Mouse (Mus musculus) CH12.LX (cell line): ENCODE measurements around the gene Kcnj10. TPM values are rescaled to one million over a fixed set of nuclear protein-coding genes. Genes with fewer than 3 reads are reported as not detected.

Source experiments
- DNase-seq: peaks from one replicate; pipeline ENCODE4 v3.0.0-alpha.2; 2013; ENCODE audit errors: extremely low read depth
- H3K27ac ChIP-seq: 2 replicates; pipeline ENCODE4 v1.5.1; 2012; ENCODE audit warnings: low read depth, mild to moderate bottlenecking, control low read depth, moderate library complexity; ENCODE audit not compliant: insufficient read depth
- H3K27me3 ChIP-seq: replicated peaks from 2 replicates; pipeline ENCODE3; 2012; ENCODE audit warnings: inconsistent platforms
- H3K36me3 ChIP-seq, 2 experiments: replicated peaks in 1 of 2; 2 replicates each; pipeline versions ENCODE3 to v1.6.1; 2012; ENCODE audit warnings: inconsistent platforms in 1 of 2, low read length in 1 of 2, mild to moderate bottlenecking in 1 of 2, mixed read lengths in 1 of 2, moderate library complexity in 1 of 2; ENCODE audit not compliant: control insufficient read depth in 1 of 2, insufficient read depth in 1 of 2
- H3K4me1 ChIP-seq, 2 experiments: 2 replicates each; pipeline ENCODE4 v1.6.1; 2012; ENCODE audit warnings: inconsistent platforms in 1 of 2, moderate library complexity in 1 of 2; ENCODE audit not compliant: insufficient read depth in 2 of 2, control insufficient read depth in 1 of 2
- H3K4me2 ChIP-seq: 2 replicates; pipeline ENCODE4 v1.6.1; 2012; ENCODE audit warnings: low read depth, mild to moderate bottlenecking, control low read depth; ENCODE audit not compliant: poor library complexity, insufficient read depth, severe bottlenecking
- H3K4me3 ChIP-seq, 3 experiments: fragments of 150-350 bp in 1 of 3; sonication (generic) in 1 of 3; replicated peaks in 1 of 3; 2 replicates each; pipeline versions ENCODE3 to v1.5.1; 2011 to 2012; ENCODE audit warnings: low read depth in 2 of 3, low read length in 2 of 3, mild to moderate bottlenecking in 2 of 3, moderate library complexity in 2 of 3, control low read depth in 1 of 3, improper control_type of control experiment in 1 of 3, inconsistent platforms in 1 of 3, mixed read lengths in 1 of 3; ENCODE audit not compliant: poor library complexity in 1 of 3
- H3K79me2 ChIP-seq: replicated peaks from 2 replicates; pipeline ENCODE4 v1.6.1; 2012; ENCODE audit warnings: mild to moderate bottlenecking, moderate library complexity; ENCODE audit not compliant: control insufficient read depth, poor library complexity, insufficient read depth, severe bottlenecking; ENCODE audit errors: extremely low read depth
- H3K9ac ChIP-seq: 2 replicates; pipeline ENCODE4 v1.6.1; 2012; ENCODE audit warnings: low read depth, mild to moderate bottlenecking, control low read depth, moderate library complexity; ENCODE audit not compliant: insufficient read depth
- H3K9me3 ChIP-seq: replicated peaks from 2 replicates; pipeline ENCODE3; 2012; ENCODE audit warnings: low read length, inconsistent platforms, mixed read lengths
- BHLHE40 ChIP-seq: IDR thresholded peaks from 2 replicates; pipeline ENCODE4 v1.6.1; 2011; ENCODE audit warnings: mild to moderate bottlenecking, low read depth, low read length, improper control_type of control experiment
- CHD2 ChIP-seq: IDR thresholded peaks from 2 replicates; pipeline ENCODE4 v1.6.1; 2011; ENCODE audit warnings: low read length, improper control_type of control experiment
- CTCF ChIP-seq, 2 experiments: IDR thresholded peaks in 1 of 2; conservative IDR thresholded peaks in 1 of 2; 2 replicates each; pipeline ENCODE4 v1.5.1; 2011 to 2012; ENCODE audit warnings: low read depth in 2 of 2, low read length in 2 of 2, improper control_type of control experiment in 1 of 2, inconsistent platforms in 1 of 2, mild to moderate bottlenecking in 1 of 2, moderate library complexity in 1 of 2
- ELF1 ChIP-seq: IDR thresholded peaks from 2 replicates; pipeline ENCODE4 v1.6.1; 2014; ENCODE audit warnings: low read depth, mild to moderate bottlenecking, inconsistent platforms, low read length, improper control_type of control experiment
- ETS1 ChIP-seq: conservative IDR thresholded peaks from 2 replicates; pipeline ENCODE4 v1.6.1; 2012; ENCODE audit warnings: low read depth, mild to moderate bottlenecking, inconsistent platforms, low read length, improper control_type of control experiment, moderate library complexity
- HCFC1 ChIP-seq: IDR thresholded peaks from 2 replicates; pipeline ENCODE4 v1.6.1; 2012; ENCODE audit warnings: low read depth, mild to moderate bottlenecking, inconsistent platforms, low read length, improper control_type of control experiment
- IRF4 ChIP-seq: IDR thresholded peaks from 2 replicates; pipeline ENCODE4 v1.6.1; 2014; ENCODE audit warnings: low read depth, mild to moderate bottlenecking, inconsistent platforms, low read length, improper control_type of control experiment
- JUN ChIP-seq: IDR thresholded peaks from 2 replicates; pipeline ENCODE4 v1.6.1; 2011; ENCODE audit warnings: low read depth, mild to moderate bottlenecking, low read length, improper control_type of control experiment, moderate library complexity; ENCODE audit not compliant: insufficient read depth
- MAFK ChIP-seq: IDR thresholded peaks from 2 replicates; pipeline ENCODE4 v1.6.1; 2011; ENCODE audit warnings: low read length, improper control_type of control experiment; ENCODE audit not compliant: insufficient replicate concordance
- MAX ChIP-seq: IDR thresholded peaks from 2 replicates; pipeline ENCODE4 v1.6.1; 2011; ENCODE audit warnings: low read length, improper control_type of control experiment
- MAZ ChIP-seq: IDR thresholded peaks from 2 replicates; pipeline ENCODE4 v1.6.1; 2012; ENCODE audit warnings: low read depth, mild to moderate bottlenecking, inconsistent platforms, low read length, improper control_type of control experiment, moderate library complexity
- MEF2A ChIP-seq: IDR thresholded peaks from 2 replicates; pipeline ENCODE4 v1.6.1; 2014; ENCODE audit warnings: low read depth, mild to moderate bottlenecking, inconsistent platforms, low read length, improper control_type of control experiment, borderline replicate concordance
- MYC ChIP-seq: IDR thresholded peaks from 2 replicates; pipeline ENCODE4 v1.6.1; 2011; ENCODE audit warnings: low read depth, mild to moderate bottlenecking, improper control_type of control experiment, low read length
- NELFE ChIP-seq: IDR thresholded peaks from 2 replicates; pipeline ENCODE4 v1.6.1; 2011; ENCODE audit warnings: low read depth, low read length, improper control_type of control experiment
- POLR2A ChIP-seq: IDR thresholded peaks from 2 replicates; pipeline ENCODE4 v1.6.1; 2011; ENCODE audit warnings: low read depth, mild to moderate bottlenecking, improper control_type of control experiment, low read length
- POLR2AphosphoS2 ChIP-seq: IDR thresholded peaks from 2 replicates; pipeline ENCODE4 v1.6.1; 2011; ENCODE audit warnings: low read depth, low read length, improper control_type of control experiment
- RAD21 ChIP-seq: IDR thresholded peaks from 2 replicates; pipeline ENCODE4 v1.6.1; 2011; ENCODE audit warnings: low read depth, mild to moderate bottlenecking, low read length, improper control_type of control experiment, moderate library complexity
- RCOR1 ChIP-seq: conservative IDR thresholded peaks from 2 replicates; pipeline ENCODE4 v1.6.1; 2012; ENCODE audit warnings: low read depth, mild to moderate bottlenecking, inconsistent platforms, low read length, improper control_type of control experiment
- SIN3A ChIP-seq: IDR thresholded peaks from 2 replicates; pipeline ENCODE4 v1.6.1; 2012; ENCODE audit warnings: low read length, improper control_type of control experiment, inconsistent platforms
- SMC3 ChIP-seq: IDR thresholded peaks from 2 replicates; pipeline ENCODE4 v1.6.1; 2011; ENCODE audit warnings: low read depth, low read length, improper control_type of control experiment
- TBP ChIP-seq: conservative IDR thresholded peaks from 2 replicates; pipeline ENCODE4 v1.6.1; 2011; ENCODE audit warnings: low read depth, low read length, improper control_type of control experiment
- TCF12 ChIP-seq: IDR thresholded peaks from 2 replicates; pipeline ENCODE4 v1.6.1; 2014; ENCODE audit warnings: low read depth, mild to moderate bottlenecking, inconsistent platforms, low read length, improper control_type of control experiment
- UBTF ChIP-seq: IDR thresholded peaks from 2 replicates; pipeline ENCODE4 v1.6.1; 2012; ENCODE audit warnings: low read depth, mild to moderate bottlenecking, inconsistent platforms, low read length, improper control_type of control experiment, moderate library complexity
- USF1 ChIP-seq: IDR thresholded peaks from 2 replicates; pipeline ENCODE4 v1.6.1; 2014; ENCODE audit warnings: low read depth, mild to moderate bottlenecking, inconsistent platforms, low read length, improper control_type of control experiment
- USF2 ChIP-seq: conservative IDR thresholded peaks from 2 replicates; pipeline ENCODE4 v1.6.1; 2011; ENCODE audit warnings: low read depth, low read length, improper control_type of control experiment
- ZC3H11A ChIP-seq: IDR thresholded peaks from 2 replicates; pipeline ENCODE4 v1.6.1; 2012; ENCODE audit warnings: low read depth, mild to moderate bottlenecking, inconsistent platforms, low read length, improper control_type of control experiment
- ZKSCAN1 ChIP-seq: IDR thresholded peaks from 2 replicates; pipeline ENCODE4 v1.6.1; 2012; ENCODE audit warnings: low read depth, inconsistent platforms, low read length, improper control_type of control experiment, borderline replicate concordance
- ZMIZ1 ChIP-seq: IDR thresholded peaks from 2 replicates; pipeline ENCODE4 v1.6.1; 2012; ENCODE audit warnings: low read depth, mild to moderate bottlenecking, inconsistent platforms, low read length, improper control_type of control experiment
- ZNF384 ChIP-seq: IDR thresholded peaks from 2 replicates; pipeline ENCODE4 v1.6.1; 2012; ENCODE audit warnings: low read depth, low read length, improper control_type of control experiment, inconsistent platforms
- dilution Hi-C: fragments of 300-500 bp; cut with MboI; formaldehyde crosslinking; loops from 2 replicates; pipeline ENCODE4 v1.14.3; 2020; ENCODE audit warnings: low sequenced_read_pairs; ENCODE audit not compliant: extremely low pct_unique_long_range_greater_than_20kb, extremely low pct_ligation_motif_present
- in situ Hi-C: fragments of 300-500 bp; cut with MboI; formaldehyde crosslinking; loops from 3 replicates; pipeline ENCODE4 v1.14.3; 2019; ENCODE audit warnings: low sequenced_read_pairs, low pct_ligation_motif_present, low pct_unique_long_range_greater_than_20kb, mixed read lengths
- polyA plus RNA-seq: library from polyadenylated mRNA; unstranded; fragments of >175 nt; gene quantifications from 2 replicates; pipeline ENCODE4 v1.2.1, GENCODE M21; 2012; ENCODE audit warnings: low read depth; ENCODE audit not compliant: insufficient read length
- total RNA-seq, 2 experiments: library from RNA; depleted of rRNA; stranded (reverse); fragments of 300-350 nt in 1 of 2; fragments of >200 nt in 1 of 2; gene quantifications; 2 replicates each; pipeline ENCODE4 v1.2.3; 2012 to 2014

The Kcnj10 gene
- total and polyA plus RNA-seq, 3 experiments: 0.06 to 0.13 TPM; not detected in 1

DNA sequence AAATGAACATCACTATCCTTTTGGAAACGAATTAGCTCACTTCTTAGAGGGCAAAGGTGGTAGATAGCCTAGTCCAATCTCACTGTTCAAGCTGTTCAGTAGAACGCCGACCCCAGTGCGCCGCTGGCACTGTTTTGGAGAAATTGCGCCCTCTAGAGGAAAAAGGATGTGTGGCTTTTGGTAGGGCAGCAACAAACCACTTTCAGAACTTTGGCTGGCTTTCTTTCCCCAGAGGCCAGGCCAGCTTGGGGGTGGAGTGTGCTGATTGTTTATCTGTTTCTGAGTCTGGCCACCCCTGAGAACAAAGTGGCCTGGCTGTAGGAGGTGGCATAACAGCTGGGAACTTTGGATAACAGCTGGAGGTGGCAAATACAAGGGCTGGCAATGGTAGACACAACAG lies 23.7 kb downstream of the Kcnj10 start:
- DNase-seq: peak; percentile 67
- TF ChIP-seq IRF4: peak; percentile 12; the same call in 1 of the 2 replicates
- TF ChIP-seq RAD21: peak; percentile 52
- no peak for TF ChIP-seq MAFK
- peak; percentile 37; the same call in 1 of the 2 replicates for TF ChIP-seq SMC3
- no peak for TF ChIP-seq ETS1
- TF ChIP-seq CTCF (conservative IDR thresholded peaks at IDR 0.05 in 1 of 2, IDR thresholded peaks at IDR 0.05 in 1 of 2; ENCODE audit: low read depth in 2 of 2, low read length in 2 of 2): peak; percentile 63 to 85; a peak in 3 of 4 replicates
- no peak for TF ChIP-seq SIN3A
- TF ChIP-seq USF1: no peak
- TF ChIP-seq MEF2A: no peak
- TF ChIP-seq RCOR1: no peak
- no peak for TF ChIP-seq NELFE
- TF ChIP-seq ZMIZ1: no peak
- 0 out of 2 replicates have a peak, but pooled peaks have one; percentile 32 for TF ChIP-seq MAZ
- no peak for TF ChIP-seq POLR2AphosphoS2
- TF ChIP-seq, all 38 proteins: peak for 5
- Histone ChIP-seq H3K79me2 (no peaks in the 10 kb centered on the region), H3K36me3 (no peaks in the 10 kb centered on the region), H3K4me3 (no peak overlapping the region), H3K9ac (no peak overlapping the region), H3K4me2 (peak overlapping the region; percentile 39; the same call in 1 of the 2 replicates), H3K4me1 (peaks cover 6 to 20% of the 10 kb centered on the region in 2 experiments), H3K27me3 (peaks cover 3% of the 10 kb centered on the region), H3K27ac (no peak overlapping the region), H3K9me3 (no peaks in the 10 kb centered on the region)
- dilution Hi-C loops: no loop called here
- in situ Hi-C loops: no loop called here

DNA sequence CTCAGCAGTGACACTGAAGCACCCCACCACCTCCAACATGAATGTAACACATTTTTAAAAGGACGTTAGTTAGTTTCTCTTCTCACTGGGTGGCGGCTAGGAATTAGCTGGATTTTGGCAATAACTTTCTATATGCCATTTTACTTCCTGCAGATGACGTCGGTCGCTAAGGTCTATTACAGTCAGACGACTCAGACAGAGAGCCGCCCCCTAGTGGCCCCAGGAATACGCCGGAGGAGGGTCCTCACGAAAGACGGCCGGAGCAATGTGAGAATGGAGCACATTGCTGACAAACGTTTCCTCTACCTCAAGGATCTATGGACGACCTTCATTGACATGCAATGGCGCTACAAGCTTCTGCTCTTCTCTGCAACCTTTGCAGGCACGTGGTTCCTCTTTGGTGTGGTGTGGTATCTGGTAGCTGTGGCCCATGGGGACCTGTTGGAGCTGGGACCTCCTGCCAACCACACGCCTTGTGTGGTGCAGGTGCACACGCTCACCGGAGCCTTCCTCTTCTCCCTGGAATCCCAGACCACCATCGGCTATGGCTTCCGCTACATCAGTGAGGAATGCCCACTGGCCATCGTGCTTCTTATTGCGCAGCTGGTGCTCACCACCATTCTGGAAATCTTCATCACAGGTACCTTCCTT lies 27.9 kb downstream of the Kcnj10 start:
- in situ Hi-C loops (no loop called here), dilution Hi-C loops (no loop called here)
- peak overlapping the region; percentile 9; the same call in 1 of the 2 replicates for H3K4me2 ChIP-seq
- TF ChIP-seq MAX (peak; percentile 48), CHD2 (peak; percentile 51; the same call in 1 of the 2 replicates), CTCF (conservative IDR thresholded peaks at IDR 0.05 in 1 of 2, IDR thresholded peaks at IDR 0.05 in 1 of 2; ENCODE audit: low read depth in 2 of 2, low read length in 2 of 2) (peak; percentile 14 to 73; a peak in 2 of 4 replicates), TBP (no peak), MAZ (0 out of 2 replicates have a peak, but pooled peaks have one; percentile 37), ZKSCAN1 (no peak), ZC3H11A (no peak), USF2 (no peak), RAD21 (no peak; the same call in 1 of the 2 replicates), IRF4 (0 out of 2 replicates have a peak, but pooled peaks have one; percentile 17), NELFE (no peak), BHLHE40 (peak; percentile 27; the same call in 1 of the 2 replicates), SMC3 (no peak; the same call in 1 of the 2 replicates), MYC (0 out of 2 replicates have a peak, but pooled peaks have one; percentile 16), POLR2A (peak; percentile 20; the same call in 1 of the 2 replicates), HCFC1 (peak; percentile 42; the same call in 1 of the 2 replicates), JUN (0 out of 2 replicates have a peak, but pooled peaks have one; percentile 5), ZNF384 (no peak), ELF1 (peak; percentile 70), UBTF (no peak), TCF12 (peak; percentile 27; the same call in 1 of the 2 replicates)
- no peak overlapping the region for H3K27ac ChIP-seq
- peaks cover 6 to 20% of the 10 kb centered on the region in 2 experiments for H3K4me1 ChIP-seq
- H3K4me3 ChIP-seq: no peak overlapping the region
- H3K9me3 ChIP-seq: no peaks in the 10 kb centered on the region
- H3K79me2 ChIP-seq: no peaks in the 10 kb centered on the region
- H3K36me3 ChIP-seq: no peaks in the 10 kb centered on the region
- H3K9ac ChIP-seq: no peak overlapping the region
- peak; percentile 58 for DNase-seq
- H3K27me3 ChIP-seq: no peaks in the 10 kb centered on the region
